Mouse (Mus musculus): Measurements from ENCODE around the gene Nol10. TPM values are rescaled to one million over a fixed set of nuclear protein-coding genes. Genes with fewer than 3 reads are reported as not detected.

Gene Nol10
- polyA plus RNA-seq, 1 experiment from 2014 or later, result 20.8 TPM

DNA sequence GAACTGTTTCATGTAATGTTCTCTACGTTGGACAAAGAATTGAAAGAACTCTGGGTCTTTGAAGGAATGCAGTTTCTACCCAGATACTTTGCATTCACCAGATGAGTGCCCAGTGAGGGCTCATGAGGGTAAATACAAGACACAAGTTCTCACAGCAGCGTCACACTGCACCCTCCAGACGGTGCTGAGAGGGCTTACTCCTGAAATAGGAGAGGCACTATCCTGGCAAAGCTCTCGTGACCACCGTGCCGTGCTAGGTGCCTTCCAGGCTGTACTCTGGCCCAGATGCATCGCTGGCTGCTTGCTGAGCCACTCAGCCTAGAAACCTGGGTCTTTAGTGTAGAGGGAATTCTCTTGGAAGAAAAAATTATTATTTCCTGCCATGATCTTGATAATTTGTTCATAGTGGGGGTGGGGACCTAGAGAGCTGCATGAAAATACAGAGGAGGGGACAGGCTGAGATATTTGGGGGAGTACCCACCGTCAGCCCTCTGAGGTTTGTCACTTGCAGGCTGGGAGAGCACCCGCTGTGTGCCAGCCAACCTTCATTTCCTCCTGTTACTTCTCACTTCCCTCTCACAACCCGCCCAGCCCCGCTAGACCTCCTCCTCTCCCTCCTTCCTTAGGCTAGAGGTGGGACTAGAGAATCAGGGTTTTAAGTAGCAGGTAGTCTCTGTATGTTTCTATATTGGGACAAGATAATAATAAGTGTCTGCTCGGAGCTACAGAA lies 63.7 kb downstream of the Nol10 start:
- H3K9ac ChIP-seq, result no peak overlapping the region
- WGBS, result 69% methylated on average over 12 of the region's 12 CpGs
- H3K9me3 ChIP-seq (replicated peaks), result no peaks in the 10 kb centered on the region
- no peak; the same call in 1 of the 2 replicates for ATAC-seq (ENCODE audit: insufficient number of reproducible peaks, low FRiP score, low TSS enrichment, low read depth)
- H3K4me1 ChIP-seq, result no peaks in the 10 kb centered on the region
- no peak overlapping the region for H3K4me2 ChIP-seq (replicated peaks)
- H3K27me3 ChIP-seq, result no peaks in the 10 kb centered on the region
- no peak overlapping the region for H3K27ac ChIP-seq (replicated peaks)
- peaks cover 44% of the 10 kb centered on the region for H3K36me3 ChIP-seq
- H3K4me3 ChIP-seq (replicated peaks), result no peak overlapping the region

DNA sequence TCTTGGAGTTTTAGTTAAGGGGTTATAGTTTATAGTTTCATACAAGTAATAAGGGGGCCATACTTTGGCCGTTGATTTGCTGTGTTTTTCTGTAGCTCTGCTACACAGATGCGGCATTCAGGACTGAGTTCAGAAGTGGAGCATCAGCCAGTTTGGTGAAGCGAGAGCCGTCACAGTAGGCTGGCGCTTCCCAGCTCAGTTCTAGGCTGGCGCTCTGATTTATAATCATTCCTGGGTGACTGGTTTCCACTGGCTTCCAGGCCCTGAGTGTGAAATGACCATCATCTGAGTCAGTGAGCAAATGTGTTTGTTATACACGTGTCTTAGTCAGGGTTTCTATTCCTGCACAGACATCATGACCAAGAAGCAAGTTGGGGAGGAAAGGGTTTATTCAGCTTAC lies 66.5 kb downstream of the Nol10 start:
- no peak overlapping the region for H3K27ac ChIP-seq (replicated peaks)
- no peak overlapping the region for H3K4me2 ChIP-seq (replicated peaks)
- H3K36me3 ChIP-seq, result peaks cover 49% of the 10 kb centered on the region
- no peaks in the 10 kb centered on the region for H3K27me3 ChIP-seq
- no peaks in the 10 kb centered on the region for H3K9me3 ChIP-seq (replicated peaks)
- no peak overlapping the region for H3K9ac ChIP-seq
- WGBS, result 91% methylated on average over 7 of the region's 7 CpGs
- ATAC-seq (ENCODE audit: insufficient number of reproducible peaks, low FRiP score, low TSS enrichment, low read depth), result no peak
- no peak overlapping the region for H3K4me3 ChIP-seq (replicated peaks)
- no peaks in the 10 kb centered on the region for H3K4me1 ChIP-seq

DNA sequence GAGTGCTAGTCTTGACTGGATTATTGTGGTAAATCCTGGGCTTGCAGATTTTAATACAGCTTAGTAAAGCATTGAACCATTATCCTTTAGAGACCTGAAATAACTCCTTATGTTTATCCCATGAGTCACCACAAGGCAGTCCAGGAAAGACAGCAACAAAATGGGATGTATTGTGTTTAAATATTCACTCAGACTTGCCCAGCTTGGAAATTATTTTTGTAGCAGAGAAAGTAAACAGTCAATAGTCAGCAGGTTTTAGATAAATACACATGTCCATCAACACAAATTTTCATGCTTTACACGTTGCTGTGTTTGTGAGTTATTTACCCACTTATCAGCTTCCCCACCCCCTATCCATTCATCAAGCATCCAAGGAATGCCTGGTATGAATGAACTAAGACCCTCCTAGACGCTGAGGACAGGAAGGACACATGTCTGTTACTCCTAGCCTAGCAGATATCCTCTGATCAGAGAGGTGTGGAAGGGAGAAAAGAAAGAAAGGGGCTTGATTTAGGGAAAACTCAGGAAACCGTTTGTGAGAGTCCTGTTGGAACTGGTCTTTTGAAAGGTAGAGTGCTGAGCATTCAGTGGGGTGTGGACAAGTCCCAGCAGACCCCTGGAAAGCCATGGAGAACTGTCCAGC lies 72.0 kb downstream of the Nol10 start:
- Histone ChIP-seq H3K9me3 (replicated peaks) (no peaks in the 10 kb centered on the region), H3K4me3 (replicated peaks) (no peak overlapping the region), H3K9ac (no peak overlapping the region), H3K4me1 (no peaks in the 10 kb centered on the region), H3K27me3 (no peaks in the 10 kb centered on the region), H3K36me3 (peaks cover 43% of the 10 kb centered on the region), H3K4me2 (replicated peaks) (no peak overlapping the region), H3K27ac (replicated peaks) (no peak overlapping the region)
- WGBS, result 27% methylated on average over 3 of the region's 3 CpGs
- no peak for ATAC-seq (ENCODE audit: insufficient number of reproducible peaks, low FRiP score, low TSS enrichment, low read depth)

DNA sequence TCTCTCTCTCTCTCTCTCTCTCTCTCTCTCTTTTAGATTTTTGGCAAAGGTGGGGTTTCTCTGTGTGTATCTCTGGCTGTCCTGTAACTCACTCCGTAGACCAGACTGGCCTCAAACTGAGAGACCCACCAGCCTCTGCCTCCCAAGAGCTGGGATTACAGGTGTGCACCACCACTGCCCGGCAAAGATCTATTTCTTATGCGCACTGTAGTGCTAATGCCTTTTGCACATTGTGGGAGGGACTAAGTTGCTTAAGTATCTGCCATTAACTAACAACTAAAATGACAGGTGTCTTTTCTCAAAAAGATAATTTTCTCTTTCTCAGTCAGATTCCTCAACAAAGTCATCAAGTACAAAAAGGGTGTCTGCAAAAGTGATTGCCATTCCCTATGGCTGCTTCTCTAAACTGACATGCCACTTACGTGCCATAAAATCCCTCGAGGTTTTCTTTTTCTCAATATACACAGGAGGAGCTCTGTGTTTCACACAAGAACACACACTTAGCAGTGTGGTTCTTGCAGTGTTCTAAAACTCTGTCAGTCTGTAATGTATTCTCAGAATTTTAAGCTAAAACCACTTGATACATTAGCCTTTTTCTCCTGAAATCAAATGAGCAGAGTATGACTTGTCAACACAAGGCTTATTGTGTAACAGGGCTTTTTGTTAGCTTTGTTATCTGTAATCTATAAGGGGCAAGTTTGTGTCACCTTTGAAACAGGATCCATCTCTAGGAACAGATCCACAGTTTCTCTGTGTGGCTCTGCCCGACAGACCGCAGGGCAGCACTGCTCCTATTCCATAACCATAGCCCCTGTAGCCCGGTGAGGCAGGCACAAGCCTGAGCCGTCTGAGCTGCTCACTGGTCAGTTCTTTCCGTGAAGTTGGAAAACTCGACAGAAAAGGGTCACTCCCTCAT lies 77.3 kb downstream of the Nol10 start:
- Histone ChIP-seq H3K4me1 (no peaks in the 10 kb centered on the region), H3K36me3 (peaks cover 45% of the 10 kb centered on the region), H3K27ac (replicated peaks) (no peak overlapping the region), H3K4me3 (replicated peaks) (no peak overlapping the region), H3K27me3 (no peaks in the 10 kb centered on the region), H3K9me3 (replicated peaks) (no peaks in the 10 kb centered on the region), H3K4me2 (replicated peaks) (no peak overlapping the region), H3K9ac (no peak overlapping the region)
- no peak for ATAC-seq (ENCODE audit: insufficient number of reproducible peaks, low FRiP score, low TSS enrichment, low read depth)
- 82% methylated on average over 11 of the region's 11 CpGs for WGBS

DNA sequence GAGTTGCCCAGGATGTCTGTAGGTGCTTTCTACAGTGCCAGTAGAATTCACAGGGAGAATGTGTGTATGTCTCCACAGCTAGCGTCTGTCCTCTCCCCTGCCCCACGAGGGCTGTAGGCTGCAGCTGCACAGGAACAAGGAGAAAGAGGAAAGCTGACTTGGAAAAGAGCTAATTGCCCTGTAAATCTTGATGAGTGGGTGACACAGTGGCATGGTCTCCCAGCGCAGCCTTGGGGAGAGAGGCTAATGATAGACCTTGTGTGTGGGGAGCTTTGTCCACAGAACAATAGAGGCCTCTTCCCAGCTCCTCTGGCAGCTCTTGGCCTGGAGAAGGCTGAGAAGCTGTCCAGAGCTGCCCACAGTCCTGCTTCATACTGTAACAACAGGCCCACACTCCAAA lies 78.5 kb downstream of the Nol10 start:
- no peaks in the 10 kb centered on the region for H3K27me3 ChIP-seq
- H3K27ac ChIP-seq (replicated peaks), result no peak overlapping the region
- no peak overlapping the region for H3K9ac ChIP-seq
- WGBS, result 66% methylated on average over 3 of the region's 3 CpGs
- H3K4me3 ChIP-seq (replicated peaks), result no peak overlapping the region
- no peaks in the 10 kb centered on the region for H3K9me3 ChIP-seq (replicated peaks)
- no peak overlapping the region for H3K4me2 ChIP-seq (replicated peaks)
- no peak for ATAC-seq (ENCODE audit: insufficient number of reproducible peaks, low FRiP score, low TSS enrichment, low read depth)
- no peaks in the 10 kb centered on the region for H3K4me1 ChIP-seq
- H3K36me3 ChIP-seq, result peaks cover 51% of the 10 kb centered on the region

DNA sequence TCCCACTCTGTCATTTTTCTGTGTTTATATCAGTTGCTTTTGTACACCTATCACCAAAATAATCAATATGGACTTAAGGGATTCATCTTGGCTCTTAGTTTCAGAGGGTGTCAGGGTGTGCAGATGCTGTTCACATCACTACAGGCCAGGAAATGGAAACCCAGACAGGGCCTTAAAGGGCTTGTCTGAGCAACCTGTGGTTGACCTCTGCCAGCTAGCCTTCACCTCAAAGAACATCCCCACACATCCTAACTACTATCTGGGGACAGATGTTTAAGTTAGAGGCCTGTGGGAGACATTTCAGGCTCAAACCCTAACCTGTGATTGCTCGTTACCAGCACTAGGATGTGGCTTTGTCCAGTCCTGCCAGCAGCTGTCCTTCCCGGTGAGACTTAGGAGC lies 82.3 kb downstream of the Nol10 start:
- Histone ChIP-seq H3K27me3 (no peaks in the 10 kb centered on the region), H3K4me2 (replicated peaks) (no peak overlapping the region), H3K4me1 (no peaks in the 10 kb centered on the region), H3K36me3 (peaks cover 43% of the 10 kb centered on the region; the same call in 1 of the 2 replicates), H3K4me3 (replicated peaks) (no peak overlapping the region), H3K9me3 (replicated peaks) (no peaks in the 10 kb centered on the region), H3K27ac (replicated peaks) (no peak overlapping the region), H3K9ac (no peak overlapping the region)
- no peak for ATAC-seq (ENCODE audit: insufficient number of reproducible peaks, low FRiP score, low TSS enrichment, low read depth)
- WGBS, result 78% methylated on average over 2 of the region's 2 CpGs

DNA sequence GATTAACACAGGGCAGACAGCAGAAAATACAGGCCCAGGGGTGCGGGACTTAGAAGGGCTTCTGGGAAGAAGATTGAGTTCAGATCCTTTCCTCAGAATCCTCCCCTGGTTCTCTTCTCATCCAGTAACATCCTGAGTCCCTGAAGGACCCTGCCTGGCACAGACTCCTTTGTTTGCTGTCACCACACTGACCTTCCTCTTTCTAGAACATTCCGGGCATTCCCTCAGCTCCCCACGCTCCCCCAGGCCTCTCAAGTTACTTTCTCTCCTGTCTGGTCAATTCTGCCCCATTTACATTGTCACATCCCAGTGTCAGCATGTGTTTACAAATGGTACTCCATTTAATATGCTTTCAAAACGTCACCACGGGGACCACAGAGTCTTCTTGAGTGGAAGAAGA lies 82.9 kb downstream of the Nol10 start:
- 78% methylated on average over 5 of the region's 5 CpGs for WGBS
- Histone ChIP-seq H3K27ac (replicated peaks) (no peak overlapping the region), H3K27me3 (no peaks in the 10 kb centered on the region), H3K4me1 (no peaks in the 10 kb centered on the region), H3K36me3 (peaks cover 37% of the 10 kb centered on the region; the same call in 1 of the 2 replicates), H3K9me3 (replicated peaks) (no peaks in the 10 kb centered on the region), H3K4me3 (replicated peaks) (no peak overlapping the region), H3K9ac (no peak overlapping the region), H3K4me2 (replicated peaks) (no peak overlapping the region)
- no peak for ATAC-seq (ENCODE audit: insufficient number of reproducible peaks, low FRiP score, low TSS enrichment, low read depth)

DNA sequence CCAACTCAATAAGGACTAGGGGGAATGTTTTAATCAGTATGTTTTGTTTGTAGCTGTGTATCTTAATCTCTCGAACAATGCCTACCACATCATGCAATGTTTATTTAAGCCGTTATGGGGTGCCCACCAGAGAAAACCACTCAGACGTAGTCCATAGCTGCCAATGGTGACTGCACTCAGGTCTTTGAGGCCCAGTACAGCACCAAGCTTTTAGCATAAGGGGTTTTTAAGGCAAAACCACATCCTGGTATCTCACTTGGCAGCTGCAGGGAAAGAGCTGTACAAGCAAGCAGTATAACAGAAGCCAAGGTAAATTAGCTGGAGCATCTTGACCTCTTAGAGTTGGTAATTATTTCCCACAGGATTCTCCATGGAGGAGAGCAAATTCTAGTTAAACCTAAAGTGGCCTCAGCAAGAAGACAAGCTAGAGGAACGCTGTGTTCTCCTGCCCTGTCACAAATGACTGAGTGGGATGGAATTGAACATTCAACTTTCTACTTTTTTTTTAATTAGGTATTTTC lies 83.6 kb downstream of the Nol10 start:
- H3K9me3 ChIP-seq (replicated peaks), result no peaks in the 10 kb centered on the region
- WGBS, result 81% methylated on average over 4 of the region's 4 CpGs

DNA sequence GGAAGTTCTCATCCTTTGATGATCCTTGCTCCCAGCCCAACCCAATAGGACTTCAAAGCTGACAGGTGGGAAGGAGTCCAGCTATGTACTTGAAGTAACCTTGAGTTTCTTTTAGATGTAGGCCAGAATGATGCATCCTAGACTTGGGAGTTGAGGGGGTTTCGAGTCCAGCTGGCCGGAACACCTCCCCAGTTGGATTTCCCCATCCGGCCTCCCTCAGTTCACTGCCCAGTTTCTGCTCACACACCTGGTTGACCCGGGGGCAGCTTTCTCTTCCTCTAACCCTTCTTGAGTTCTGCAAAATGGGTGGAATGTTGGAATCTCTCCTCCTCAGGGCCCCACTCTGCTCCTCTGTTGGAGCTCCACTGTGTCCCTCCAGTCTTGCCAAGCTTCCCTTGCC lies 85.5 kb downstream of the Nol10 start:
- Histone ChIP-seq H3K4me3 (replicated peaks) (no peak overlapping the region), H3K4me1 (no peaks in the 10 kb centered on the region), H3K9ac (no peak overlapping the region), H3K27ac (replicated peaks) (no peak overlapping the region), H3K27me3 (no peaks in the 10 kb centered on the region), H3K36me3 (peaks cover 23% of the 10 kb centered on the region; the same call in 1 of the 2 replicates), H3K9me3 (replicated peaks) (no peaks in the 10 kb centered on the region), H3K4me2 (replicated peaks) (no peak overlapping the region)
- ATAC-seq (ENCODE audit: insufficient number of reproducible peaks, low FRiP score, low TSS enrichment, low read depth), result no peak
- WGBS, result 95% methylated on average over 4 of the region's 4 CpGs

More for the DNA sequence above, 83.6 kb downstream of the Nol10 start:
- Histone ChIP-seq H3K27ac (replicated peaks) (no peak overlapping the region), H3K36me3 (peaks cover 33% of the 10 kb centered on the region; the same call in 1 of the 2 replicates), H3K4me3 (replicated peaks) (no peak overlapping the region), H3K4me2 (replicated peaks) (no peak overlapping the region), H3K27me3 (no peaks in the 10 kb centered on the region), H3K4me1 (no peaks in the 10 kb centered on the region), H3K9ac (no peak overlapping the region)
- ATAC-seq (ENCODE audit: insufficient number of reproducible peaks, low FRiP score, low TSS enrichment, low read depth), result no peak

DNA sequence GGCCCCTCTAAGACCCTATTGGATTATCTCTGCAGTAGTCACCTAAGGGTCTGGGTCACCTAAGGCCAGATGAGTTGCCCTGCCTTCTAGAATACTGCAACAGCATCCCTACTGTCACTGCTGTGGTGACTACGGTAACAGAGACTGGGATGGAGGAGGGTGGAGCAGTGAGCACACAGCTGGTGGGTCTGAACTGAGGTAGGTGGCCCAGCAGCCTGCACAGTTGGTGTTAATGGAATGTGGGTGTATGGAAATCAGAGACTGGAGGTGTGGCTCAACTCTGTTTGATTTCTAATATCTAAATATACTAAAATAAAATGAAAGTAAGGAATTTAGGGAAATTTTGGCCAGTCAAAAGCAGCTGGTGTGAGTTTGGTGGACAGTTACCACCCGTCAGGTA lies 88.2 kb downstream of the Nol10 start:
- H3K27me3 ChIP-seq, result no peaks in the 10 kb centered on the region
- WGBS, result 85% methylated on average over 2 of the region's 2 CpGs
- no peaks in the 10 kb centered on the region for H3K9me3 ChIP-seq (replicated peaks)
- H3K4me2 ChIP-seq (replicated peaks), result no peak overlapping the region
- no peak overlapping the region for H3K4me3 ChIP-seq (replicated peaks)
- H3K36me3 ChIP-seq, result 0 out of 2 replicates have a peak, but pooled peaks cover 6% of the 10 kb centered on the region
- H3K9ac ChIP-seq, result no peak overlapping the region
- no peak for ATAC-seq (ENCODE audit: insufficient number of reproducible peaks, low FRiP score, low TSS enrichment, low read depth)
- 0 out of 2 replicates have a peak, but pooled peaks cover 4% of the 10 kb centered on the region for H3K4me1 ChIP-seq
- H3K27ac ChIP-seq (replicated peaks), result no peak overlapping the region

DNA sequence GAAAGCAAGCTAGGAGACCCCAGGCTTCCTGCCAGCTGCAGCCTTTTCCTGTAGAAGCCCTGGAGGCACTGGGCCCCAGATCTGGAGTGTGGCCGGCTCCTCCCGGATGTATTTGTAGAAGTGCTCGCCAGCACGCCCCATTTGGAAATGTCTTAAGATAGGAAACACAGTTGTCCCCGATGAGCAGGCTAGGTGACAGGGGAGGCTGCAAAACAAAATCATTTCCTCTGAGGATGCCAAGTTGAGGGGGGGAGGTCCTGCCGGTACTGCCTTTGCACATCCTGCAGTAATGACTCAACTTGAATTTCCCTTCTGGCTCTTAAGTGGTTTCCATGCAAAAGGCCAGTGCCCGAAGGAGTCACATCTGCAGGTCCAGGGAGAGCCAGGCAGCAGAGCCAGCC lies 92.0 kb downstream of the Nol10 start:
- H3K9ac ChIP-seq, result no peak overlapping the region
- H3K9me3 ChIP-seq (replicated peaks), result no peaks in the 10 kb centered on the region
- ATAC-seq (ENCODE audit: insufficient number of reproducible peaks, low FRiP score, low TSS enrichment, low read depth), result peak; percentile 53; the same call in 1 of the 2 replicates
- no peaks in the 10 kb centered on the region for H3K36me3 ChIP-seq
- H3K27ac ChIP-seq (replicated peaks), result no peak overlapping the region
- 33% methylated on average over 7 of the region's 7 CpGs for WGBS
- H3K27me3 ChIP-seq, result no peaks in the 10 kb centered on the region
- 0 out of 2 replicates have a peak, but pooled peaks cover 4% of the 10 kb centered on the region for H3K4me1 ChIP-seq
- H3K4me2 ChIP-seq (replicated peaks), result no peak overlapping the region
- H3K4me3 ChIP-seq (replicated peaks), result no peak overlapping the region
